Mouse (Mus musculus): ENCODE measurements around the gene Ldb2. TPM values are rescaled to one million over a fixed set of nuclear protein-coding genes. Genes with fewer than 3 reads are reported as not detected.

The Ldb2 gene
- polyA plus RNA-seq, 2 experiments: 59.5 to 64.4 TPM

- TF ChIP-seq POLR2A (IDR thresholded peaks at IDR 0.05; ENCODE audit: borderline replicate concordance, extremely low read depth, insufficient read depth, insufficient read length): no peak
- Histone ChIP-seq H3K9me3 (ENCODE audit: control insufficient read depth, low read length) (no peaks in the 10 kb centered on the region), H3K27ac (replicated peaks; ENCODE audit: low read depth, low read length) (no peak overlapping the region), H3K27me3 (ENCODE audit: control insufficient read depth, insufficient read depth, low read length) (no peaks in the 10 kb centered on the region), H3K4me1 (ENCODE audit: control insufficient read depth, insufficient read depth, low read length) (no peaks in the 10 kb centered on the region), H3K36me3 (ENCODE audit: control insufficient read depth, insufficient read depth, low read length) (no peaks in the 10 kb centered on the region), H3K4me2 (replicated peaks; ENCODE audit: low read depth, low read length, severe bottlenecking) (no peak overlapping the region), H3K9ac (ENCODE audit: low read depth, low read length, severe bottlenecking) (no peak overlapping the region), H3K4me3 (replicated peaks; ENCODE audit: low read length) (no peak overlapping the region)
- DNase-seq (ENCODE audit: low spot score): peak; percentile 49
- WGBS: 15% methylated on average over 5 of the region's 5 CpGs
- no peak; the same call in 1 of the 2 replicates for ATAC-seq (ENCODE audit: low FRiP score, low read depth)
Observed at GRCm38 (mm10) chr5:44538000-44538395, 261.5 kb downstream of the Ldb2 start.

- no peak overlapping the region for H3K27ac ChIP-seq (replicated peaks; ENCODE audit: low read depth, low read length)
- DNase-seq (ENCODE audit: low spot score) (no peak), ATAC-seq (ENCODE audit: low FRiP score, low read depth) (no peak)
- WGBS: 88% methylated on average over 5 of the region's 5 CpGs
- no peaks in the 10 kb centered on the region for H3K27me3 ChIP-seq (ENCODE audit: control insufficient read depth, insufficient read depth, low read length)
- no peak overlapping the region for H3K4me2 ChIP-seq (replicated peaks; ENCODE audit: low read depth, low read length, severe bottlenecking)
- H3K4me1 ChIP-seq (ENCODE audit: control insufficient read depth, insufficient read depth, low read length): no peaks in the 10 kb centered on the region
- no peak overlapping the region for H3K9ac ChIP-seq (ENCODE audit: low read depth, low read length, severe bottlenecking)
- no peaks in the 10 kb centered on the region for H3K9me3 ChIP-seq (ENCODE audit: control insufficient read depth, low read length)
- no peak for TF ChIP-seq POLR2A (IDR thresholded peaks at IDR 0.05; ENCODE audit: borderline replicate concordance, extremely low read depth, insufficient read depth, insufficient read length)
- H3K36me3 ChIP-seq (ENCODE audit: control insufficient read depth, insufficient read depth, low read length): no peaks in the 10 kb centered on the region
- H3K4me3 ChIP-seq (replicated peaks; ENCODE audit: low read length): no peak overlapping the region
Observed at GRCm38 (mm10) chr5:44537316-44537999, 262.0 kb downstream of the Ldb2 start.

- H3K9ac ChIP-seq (ENCODE audit: low read depth, low read length, severe bottlenecking): no peak overlapping the region
- no peak for TF ChIP-seq POLR2A (IDR thresholded peaks at IDR 0.05; ENCODE audit: borderline replicate concordance, extremely low read depth, insufficient read depth, insufficient read length)
- ATAC-seq (ENCODE audit: low FRiP score, low read depth) (no peak), DNase-seq (ENCODE audit: low spot score) (no peak)
- H3K9me3 ChIP-seq (ENCODE audit: control insufficient read depth, low read length): no peaks in the 10 kb centered on the region
- WGBS: 73% methylated on average over 3 of the region's 3 CpGs
- H3K4me3 ChIP-seq (replicated peaks; ENCODE audit: low read length): no peak overlapping the region
- no peaks in the 10 kb centered on the region for H3K27me3 ChIP-seq (ENCODE audit: control insufficient read depth, insufficient read depth, low read length)
- H3K4me2 ChIP-seq (replicated peaks; ENCODE audit: low read depth, low read length, severe bottlenecking): no peak overlapping the region
- H3K27ac ChIP-seq (replicated peaks; ENCODE audit: low read depth, low read length): no peak overlapping the region
- no peaks in the 10 kb centered on the region for H3K36me3 ChIP-seq (ENCODE audit: control insufficient read depth, insufficient read depth, low read length)
- no peaks in the 10 kb centered on the region for H3K4me1 ChIP-seq (ENCODE audit: control insufficient read depth, insufficient read depth, low read length)
Observed at GRCm38 (mm10) chr5:44529466-44529865, 270.0 kb downstream of the Ldb2 start.

- no peaks in the 10 kb centered on the region for H3K9me3 ChIP-seq (ENCODE audit: control insufficient read depth, low read length)
- no peak overlapping the region for H3K4me3 ChIP-seq (replicated peaks; ENCODE audit: low read length)
- ATAC-seq (ENCODE audit: low FRiP score, low read depth) (no peak), DNase-seq (ENCODE audit: low spot score) (no peak)
- H3K4me1 ChIP-seq (ENCODE audit: control insufficient read depth, insufficient read depth, low read length): no peaks in the 10 kb centered on the region
- no peaks in the 10 kb centered on the region for H3K36me3 ChIP-seq (ENCODE audit: control insufficient read depth, insufficient read depth, low read length)
- no peak overlapping the region for H3K4me2 ChIP-seq (replicated peaks; ENCODE audit: low read depth, low read length, severe bottlenecking)
- H3K27ac ChIP-seq (replicated peaks; ENCODE audit: low read depth, low read length): no peak overlapping the region
- H3K27me3 ChIP-seq (ENCODE audit: control insufficient read depth, insufficient read depth, low read length): no peaks in the 10 kb centered on the region
- H3K9ac ChIP-seq (ENCODE audit: low read depth, low read length, severe bottlenecking): no peak overlapping the region
- WGBS: 85% methylated on average over 1 of the region's 1 CpGs
- TF ChIP-seq POLR2A (IDR thresholded peaks at IDR 0.05; ENCODE audit: borderline replicate concordance, extremely low read depth, insufficient read depth, insufficient read length): no peak
Observed at GRCm38 (mm10) chr5:44529001-44529400, 270.5 kb downstream of the Ldb2 start.

- H3K9me3 ChIP-seq (ENCODE audit: control insufficient read depth, low read length): no peaks in the 10 kb centered on the region
- H3K36me3 ChIP-seq (ENCODE audit: control insufficient read depth, insufficient read depth, low read length): no peaks in the 10 kb centered on the region
- no peaks in the 10 kb centered on the region for H3K27me3 ChIP-seq (ENCODE audit: control insufficient read depth, insufficient read depth, low read length)
- H3K4me1 ChIP-seq (ENCODE audit: control insufficient read depth, insufficient read depth, low read length): peaks cover 3% of the 10 kb centered on the region; the same call in 1 of the 2 replicates
- H3K9ac ChIP-seq (ENCODE audit: low read depth, low read length, severe bottlenecking): no peak overlapping the region
- H3K27ac ChIP-seq (replicated peaks; ENCODE audit: low read depth, low read length): no peak overlapping the region; the same call in 1 of the 2 replicates
- ATAC-seq (ENCODE audit: low FRiP score, low read depth): no peak
- DNase-seq (ENCODE audit: low spot score): no peak
- H3K4me2 ChIP-seq (replicated peaks; ENCODE audit: low read depth, low read length, severe bottlenecking): no peak overlapping the region
- 69% methylated on average over 5 of the region's 5 CpGs for WGBS
- no peak for TF ChIP-seq POLR2A (IDR thresholded peaks at IDR 0.05; ENCODE audit: borderline replicate concordance, extremely low read depth, insufficient read depth, insufficient read length)
- no peak overlapping the region for H3K4me3 ChIP-seq (replicated peaks; ENCODE audit: low read length)
Observed at GRCm38 (mm10) chr5:44505221-44505620, 294.3 kb downstream of the Ldb2 start.

Measured in limb, embryonic 14.5 days (tissue).